Mouse (Mus musculus) erythroblast, embryonic 14.5 days (primary cell): ENCODE results near the gene Ppox.

Source experiments
- GATA1 ChIP-seq: IDR thresholded peaks from 2 replicates; pipeline ENCODE4 v1.6.1; 2012; ENCODE audit warnings: low read length, inconsistent platforms, mixed read lengths
- TAL1 ChIP-seq: IDR thresholded peaks from 3 replicates; pipeline ENCODE4 v1.6.1; 2012; ENCODE audit warnings: low read length, inconsistent platforms, mixed read lengths

DNA sequence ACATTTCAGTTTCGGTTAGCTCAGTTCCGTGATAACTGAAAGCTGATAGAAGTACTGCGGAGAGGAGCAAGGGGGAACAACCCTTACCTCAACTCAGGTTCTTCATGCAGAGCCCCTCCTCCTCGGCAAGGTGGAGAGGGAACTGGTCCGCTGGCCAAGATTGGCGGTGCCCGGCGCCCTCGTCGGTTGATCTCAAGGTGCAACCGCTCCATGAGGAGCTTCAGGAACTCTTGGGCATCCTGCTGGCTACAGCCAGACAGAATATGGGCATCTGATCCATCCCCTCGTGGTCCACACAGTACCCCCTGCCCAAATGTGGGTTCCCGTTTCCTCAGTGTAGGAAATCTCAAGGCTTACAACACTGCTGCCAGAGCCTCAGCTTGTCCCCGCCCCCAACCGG, 3.5 kb upstream of the Ppox start:
- no peak for TF ChIP-seq TAL1
- TF ChIP-seq GATA1, result no peak
